Mouse (Mus musculus) liver, postnatal 0 days (tissue): Measurements from ENCODE around the gene Adgrl2.

Source experiments
- CTCF ChIP-seq: sonication (generic); IDR thresholded peaks from 2 replicates; pipeline ENCODE4 v1.5.1; 2016; ENCODE audit warnings: antibody characterized with exemption, low read depth
- EP300 ChIP-seq: IDR thresholded peaks from 2 replicates; pipeline ENCODE4 v1.6.1; 2016; ENCODE audit warnings: antibody characterized with exemption, low read depth, mild to moderate bottlenecking

DNA sequence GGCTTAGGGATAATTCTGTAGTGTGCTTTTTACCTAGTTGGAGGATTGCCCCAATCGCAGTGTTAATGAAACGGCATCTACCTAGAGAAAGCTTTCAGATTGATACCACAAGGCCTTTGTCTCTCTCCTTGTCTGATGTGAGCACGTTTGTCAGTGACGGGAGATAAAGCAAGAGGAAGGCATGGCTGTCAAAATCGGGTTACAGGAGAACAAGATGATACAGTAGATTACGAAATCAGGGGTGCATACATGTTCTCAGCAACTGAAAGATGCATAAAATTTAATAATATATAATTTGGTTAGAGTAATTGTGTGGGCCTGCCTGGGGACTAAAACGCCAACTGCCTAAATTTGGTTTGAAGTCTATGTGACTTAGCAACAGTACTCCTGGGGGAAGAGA is 19.0 kb upstream of the Adgrl2 start:
- TF ChIP-seq CTCF (no peak), EP300 (no peak)
